Mouse (Mus musculus): ENCODE data around the gene Car2.

- TF ChIP-seq CTCF (IDR thresholded peaks at IDR 0.05; ENCODE audit: control insufficient read depth, insufficient read depth, insufficient replicate concordance, low read depth, low read length) (no peak), POLR2A (IDR thresholded peaks at IDR 0.05; ENCODE audit: control insufficient read depth, low read depth, low read length) (no peak)
Observed at GRCm38 (mm10) chr3:14861787-14862186, 24.3 kb upstream of the Car2 start.
